Mouse (Mus musculus): ENCODE results near the gene Myo10. TPM values are rescaled to one million over a fixed set of nuclear protein-coding genes. Genes with fewer than 3 reads are reported as not detected.

The Myo10 gene
- polyA plus RNA-seq, 1 experiment from 2014 or later, result 72.8 TPM

DNA sequence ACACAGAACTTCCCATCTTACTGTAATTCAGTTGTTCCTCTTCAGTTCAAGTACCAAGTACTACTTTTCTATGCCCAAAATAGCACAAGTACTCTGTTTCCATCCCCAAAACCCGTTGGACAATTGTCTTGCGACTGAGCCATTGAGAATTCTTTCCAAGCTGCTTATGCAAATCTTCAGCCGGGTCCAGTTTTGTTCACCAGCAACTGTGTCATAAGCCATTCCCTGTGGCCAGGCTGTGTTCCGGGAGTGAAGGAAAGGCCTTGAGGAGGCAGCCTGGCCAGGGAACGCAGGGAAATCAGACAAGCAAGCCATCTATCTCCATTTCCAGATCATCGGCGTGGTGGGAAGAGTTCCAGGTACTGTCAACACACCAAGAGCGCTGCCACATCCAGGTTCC, 34.4 kb upstream of the Myo10 start:
- no peaks in the 10 kb centered on the region for H3K27me3 ChIP-seq (ENCODE audit: control insufficient read depth, insufficient read depth, low read length)
- H3K36me3 ChIP-seq (ENCODE audit: control insufficient read depth, insufficient read depth, low read length), result no peaks in the 10 kb centered on the region
- no peak overlapping the region for H3K9ac ChIP-seq (ENCODE audit: low read length)
- ATAC-seq (ENCODE audit: low FRiP score) (no peak), DNase-seq (ENCODE audit: low spot score, missing footprints) (no peak)
- H3K4me1 ChIP-seq (ENCODE audit: control insufficient read depth, insufficient read depth, low read length), result no peaks in the 10 kb centered on the region
- H3K9me3 ChIP-seq (ENCODE audit: control insufficient read depth, low read length), result no peaks in the 10 kb centered on the region
- H3K27ac ChIP-seq (ENCODE audit: low read depth, low read length), result no peak overlapping the region
- H3K4me3 ChIP-seq (ENCODE audit: low read depth, low read length), result no peak overlapping the region
- WGBS, result 73% methylated on average over 8 of the region's 8 CpGs
- no peak overlapping the region for H3K4me2 ChIP-seq

DNA sequence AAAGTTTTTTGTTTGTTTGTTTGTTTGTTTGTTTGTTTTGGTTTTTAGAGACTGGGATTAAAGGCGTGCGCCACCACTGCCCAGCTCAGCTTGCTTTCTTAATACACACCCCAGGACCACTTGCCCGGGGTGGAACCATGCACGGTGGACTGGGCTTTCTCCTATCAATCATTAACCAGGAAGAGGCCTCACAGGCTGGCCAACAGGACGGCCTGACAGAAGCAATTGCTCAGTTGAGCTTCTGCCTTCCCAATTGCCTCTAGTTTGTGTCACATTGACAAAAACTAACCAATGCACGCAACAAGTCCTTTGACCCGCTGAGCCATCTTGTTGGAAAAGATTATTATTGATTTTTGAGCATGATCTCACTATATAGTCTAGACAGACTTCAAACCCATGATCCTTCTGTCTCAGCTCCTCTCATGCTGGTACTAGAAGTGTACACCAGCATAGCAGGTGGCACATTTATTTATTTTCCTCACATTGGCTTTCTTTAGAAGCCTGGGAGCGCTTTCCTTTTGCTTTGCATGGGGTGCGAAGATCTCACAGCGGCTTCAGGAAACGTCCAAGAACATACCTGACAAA, 32.9 kb upstream of the Myo10 start:
- DNase-seq (ENCODE audit: low spot score, missing footprints) (no peak), ATAC-seq (ENCODE audit: low FRiP score) (no peak)
- Histone ChIP-seq H3K36me3 (ENCODE audit: control insufficient read depth, insufficient read depth, low read length) (no peaks in the 10 kb centered on the region), H3K4me3 (ENCODE audit: low read depth, low read length) (no peak overlapping the region), H3K4me2 (no peak overlapping the region), H3K27me3 (ENCODE audit: control insufficient read depth, insufficient read depth, low read length) (no peaks in the 10 kb centered on the region), H3K4me1 (ENCODE audit: control insufficient read depth, insufficient read depth, low read length) (no peaks in the 10 kb centered on the region), H3K27ac (ENCODE audit: low read depth, low read length) (no peak overlapping the region), H3K9ac (ENCODE audit: low read length) (no peak overlapping the region), H3K9me3 (ENCODE audit: control insufficient read depth, low read length) (no peaks in the 10 kb centered on the region)
- 85% methylated on average over 11 of the region's 11 CpGs for WGBS

DNA sequence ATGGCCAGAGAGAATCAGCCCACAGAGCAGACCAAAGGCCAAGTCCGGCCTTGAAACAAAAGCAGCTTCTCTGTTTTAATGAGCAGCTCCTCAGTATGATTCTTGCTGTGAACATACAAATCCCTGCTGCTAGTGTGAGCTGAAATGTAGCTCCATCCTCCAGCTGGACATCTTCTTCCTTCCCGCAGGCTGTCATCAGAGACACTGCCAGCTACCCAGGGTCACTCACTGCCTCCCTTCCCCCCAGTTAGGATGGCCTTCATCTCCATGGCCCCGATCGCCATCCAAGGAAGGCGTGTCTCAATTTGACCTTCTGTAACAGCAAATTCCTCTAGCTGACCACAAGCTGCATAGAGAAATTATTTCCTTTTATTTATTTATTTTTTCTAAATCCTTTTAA, 32.4 kb upstream of the Myo10 start:
- no peaks in the 10 kb centered on the region for H3K36me3 ChIP-seq (ENCODE audit: control insufficient read depth, insufficient read depth, low read length)
- 83% methylated on average over 5 of the region's 5 CpGs for WGBS

DNA sequence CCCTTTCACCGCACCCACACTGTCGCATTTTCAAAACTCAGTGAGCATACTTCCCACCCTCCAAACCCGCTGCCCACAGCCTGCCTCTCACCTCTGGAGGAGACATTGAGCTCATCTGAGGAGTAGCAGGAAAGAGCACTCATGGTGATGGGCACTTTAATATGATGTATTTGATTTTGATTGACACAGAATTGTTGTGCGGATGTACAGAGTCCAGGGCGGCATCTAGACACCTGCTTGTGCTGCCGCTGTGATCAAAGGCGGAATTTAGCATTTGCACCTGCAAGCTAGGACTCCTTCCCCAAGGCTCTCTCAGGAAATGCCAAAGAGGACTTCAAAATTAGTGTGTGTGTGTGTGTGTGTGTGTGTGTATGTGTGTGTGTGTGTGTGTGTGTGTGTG, 31.4 kb upstream of the Myo10 start:
- no peak overlapping the region for H3K4me3 ChIP-seq (ENCODE audit: low read depth, low read length)
- H3K27ac ChIP-seq (ENCODE audit: low read depth, low read length), result no peak overlapping the region
- H3K9ac ChIP-seq (ENCODE audit: low read length), result no peak overlapping the region
- no peaks in the 10 kb centered on the region for H3K36me3 ChIP-seq (ENCODE audit: control insufficient read depth, insufficient read depth, low read length)
- no peaks in the 10 kb centered on the region for H3K4me1 ChIP-seq (ENCODE audit: control insufficient read depth, insufficient read depth, low read length)
- H3K4me2 ChIP-seq, result no peak overlapping the region
- no peak for ATAC-seq (ENCODE audit: low FRiP score)
- WGBS, result 88% methylated on average over 7 of the region's 7 CpGs
- H3K9me3 ChIP-seq (ENCODE audit: control insufficient read depth, low read length), result no peaks in the 10 kb centered on the region
- H3K27me3 ChIP-seq (ENCODE audit: control insufficient read depth, insufficient read depth, low read length), result no peaks in the 10 kb centered on the region
- DNase-seq (ENCODE audit: low spot score, missing footprints), result no peak

More for the DNA sequence above, 32.4 kb upstream of the Myo10 start:
- Histone ChIP-seq H3K27me3 (ENCODE audit: control insufficient read depth, insufficient read depth, low read length) (no peaks in the 10 kb centered on the region), H3K4me1 (ENCODE audit: control insufficient read depth, insufficient read depth, low read length) (no peaks in the 10 kb centered on the region), H3K4me3 (ENCODE audit: low read depth, low read length) (no peak overlapping the region), H3K9me3 (ENCODE audit: control insufficient read depth, low read length) (no peaks in the 10 kb centered on the region), H3K27ac (ENCODE audit: low read depth, low read length) (no peak overlapping the region), H3K9ac (ENCODE audit: low read length) (no peak overlapping the region), H3K4me2 (no peak overlapping the region)
- DNase-seq (ENCODE audit: low spot score, missing footprints), result no peak
- no peak for ATAC-seq (ENCODE audit: low FRiP score)

DNA sequence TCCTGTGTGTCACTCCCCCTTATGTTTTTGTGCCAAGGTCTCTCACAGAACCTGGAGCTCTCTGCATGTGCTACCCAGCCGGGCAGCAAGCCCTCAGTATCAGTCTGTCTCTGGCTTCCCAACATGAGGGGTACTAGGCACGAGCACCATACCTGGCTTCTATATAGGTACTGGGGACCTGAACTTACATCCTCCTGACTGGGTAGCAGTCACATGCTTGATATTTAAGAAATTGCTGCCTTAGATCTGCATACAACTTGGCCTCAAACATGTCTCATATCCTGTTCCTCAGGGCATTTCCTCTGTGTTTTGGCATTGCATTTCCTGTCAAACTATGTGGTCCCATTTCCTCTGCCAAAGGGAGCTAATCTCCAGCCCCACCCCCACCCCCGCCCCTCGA, 30.4 kb upstream of the Myo10 start:
- H3K9me3 ChIP-seq (ENCODE audit: control insufficient read depth, low read length), result no peaks in the 10 kb centered on the region
- WGBS, result 77% methylated on average over 4 of the region's 4 CpGs
- no peaks in the 10 kb centered on the region for H3K27me3 ChIP-seq (ENCODE audit: control insufficient read depth, insufficient read depth, low read length)
- no peak overlapping the region for H3K4me3 ChIP-seq (ENCODE audit: low read depth, low read length)
- no peak overlapping the region for H3K4me2 ChIP-seq
- no peak for ATAC-seq (ENCODE audit: low FRiP score)
- H3K4me1 ChIP-seq (ENCODE audit: control insufficient read depth, insufficient read depth, low read length), result no peaks in the 10 kb centered on the region
- no peak overlapping the region for H3K27ac ChIP-seq (ENCODE audit: low read depth, low read length)
- no peak overlapping the region for H3K9ac ChIP-seq (ENCODE audit: low read length)
- H3K36me3 ChIP-seq (ENCODE audit: control insufficient read depth, insufficient read depth, low read length), result no peaks in the 10 kb centered on the region
- no peak for DNase-seq (ENCODE audit: low spot score, missing footprints)

DNA sequence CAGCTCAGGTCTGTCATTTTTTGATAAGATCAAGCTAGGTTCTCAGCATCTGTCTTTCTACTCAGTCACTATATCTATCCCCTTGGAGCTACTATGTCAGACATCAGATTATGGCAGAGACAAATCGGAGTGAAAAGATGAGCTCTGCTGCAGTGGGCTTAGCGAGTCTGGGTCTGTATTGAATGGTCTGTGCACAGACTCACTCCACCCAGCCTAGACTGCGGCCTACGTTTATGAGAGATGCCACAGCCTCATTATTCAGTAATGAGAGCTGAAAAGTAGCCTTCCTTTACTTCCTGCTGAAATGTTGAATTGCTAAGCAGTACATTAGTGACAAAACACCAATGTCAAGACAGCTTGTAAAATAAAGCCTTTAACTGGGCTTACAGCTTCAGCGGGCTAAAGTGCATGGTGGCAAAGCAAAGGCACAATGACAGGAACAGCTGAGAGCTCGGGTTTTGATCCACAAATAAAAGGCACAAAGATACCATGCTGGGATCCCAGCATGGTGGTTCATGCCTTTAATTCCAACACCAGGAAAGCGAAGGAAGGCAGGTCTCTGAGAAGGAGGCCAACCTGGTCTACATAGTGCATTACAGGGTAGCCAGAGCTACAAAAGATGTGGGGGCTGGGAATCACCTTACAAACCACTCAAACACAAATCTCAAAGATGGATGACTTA, 28.7 kb upstream of the Myo10 start:
- 36% methylated on average over 7 of the region's 7 CpGs for WGBS
- Histone ChIP-seq H3K4me3 (ENCODE audit: low read depth, low read length) (no peak overlapping the region), H3K9ac (ENCODE audit: low read length) (no peak overlapping the region), H3K4me2 (no peak overlapping the region), H3K4me1 (ENCODE audit: control insufficient read depth, insufficient read depth, low read length) (no peaks in the 10 kb centered on the region), H3K27ac (ENCODE audit: low read depth, low read length) (no peak overlapping the region), H3K36me3 (ENCODE audit: control insufficient read depth, insufficient read depth, low read length) (no peaks in the 10 kb centered on the region), H3K9me3 (ENCODE audit: control insufficient read depth, low read length) (no peaks in the 10 kb centered on the region), H3K27me3 (ENCODE audit: control insufficient read depth, insufficient read depth, low read length) (no peaks in the 10 kb centered on the region)
- DNase-seq (ENCODE audit: low spot score, missing footprints) (no peak), ATAC-seq (ENCODE audit: low FRiP score) (no peak)

DNA sequence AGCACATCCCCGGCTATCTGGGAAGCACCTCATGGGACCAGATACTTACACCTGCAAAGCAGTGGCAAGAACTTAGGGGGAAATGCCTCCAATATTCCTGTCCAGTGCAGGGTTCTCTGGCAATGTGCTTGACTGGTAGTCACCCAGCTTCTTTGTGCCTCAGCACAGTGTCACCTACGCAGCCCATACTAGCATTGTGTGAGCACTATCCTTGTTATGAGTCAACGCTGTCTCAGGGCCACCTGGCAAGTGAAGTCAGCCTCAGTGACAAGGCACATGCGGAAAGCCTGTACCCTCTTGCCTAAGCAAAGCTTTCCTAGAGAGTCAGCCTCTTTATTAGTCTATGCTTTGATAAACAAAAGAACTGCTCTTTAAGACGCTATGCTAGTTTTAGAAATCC, 24.0 kb upstream of the Myo10 start:
- H3K36me3 ChIP-seq (ENCODE audit: control insufficient read depth, insufficient read depth, low read length), result no peaks in the 10 kb centered on the region
- H3K9ac ChIP-seq (ENCODE audit: low read length), result no peak overlapping the region
- H3K9me3 ChIP-seq (ENCODE audit: control insufficient read depth, low read length), result no peaks in the 10 kb centered on the region
- H3K4me3 ChIP-seq (ENCODE audit: low read depth, low read length), result no peak overlapping the region
- H3K27ac ChIP-seq (ENCODE audit: low read depth, low read length), result no peak overlapping the region
- no peak for ATAC-seq (ENCODE audit: low FRiP score)
- no peak for DNase-seq (ENCODE audit: low spot score, missing footprints)
- no peaks in the 10 kb centered on the region for H3K4me1 ChIP-seq (ENCODE audit: control insufficient read depth, insufficient read depth, low read length)
- 90% methylated on average over 5 of the region's 5 CpGs for WGBS
- no peak overlapping the region for H3K4me2 ChIP-seq
- H3K27me3 ChIP-seq (ENCODE audit: control insufficient read depth, insufficient read depth, low read length), result no peaks in the 10 kb centered on the region

DNA sequence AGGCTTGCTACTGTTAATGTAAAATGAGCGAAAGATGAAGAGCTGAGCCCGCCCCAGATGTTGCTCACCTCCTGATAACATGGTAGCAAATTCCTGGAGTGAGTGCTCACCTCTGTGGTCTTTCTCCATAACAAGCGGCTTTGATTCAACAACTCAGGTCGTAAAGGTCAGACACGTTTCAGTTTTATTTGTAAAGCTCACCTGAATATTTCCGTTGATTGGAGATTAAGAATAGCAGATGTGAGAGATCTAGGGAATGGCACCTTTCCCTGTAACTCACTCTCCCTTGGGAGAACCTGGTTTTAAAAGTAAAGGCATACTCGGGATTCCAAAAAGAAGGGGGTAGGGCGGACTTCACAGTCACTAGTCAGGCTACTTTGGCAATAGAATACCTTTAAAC, 20.0 kb upstream of the Myo10 start:
- ATAC-seq (ENCODE audit: low FRiP score), result no peak
- Histone ChIP-seq H3K9me3 (ENCODE audit: control insufficient read depth, low read length) (no peaks in the 10 kb centered on the region), H3K4me2 (no peak overlapping the region), H3K9ac (ENCODE audit: low read length) (no peak overlapping the region), H3K27me3 (ENCODE audit: control insufficient read depth, insufficient read depth, low read length) (no peaks in the 10 kb centered on the region), H3K4me1 (ENCODE audit: control insufficient read depth, insufficient read depth, low read length) (no peaks in the 10 kb centered on the region), H3K36me3 (ENCODE audit: control insufficient read depth, insufficient read depth, low read length) (no peaks in the 10 kb centered on the region), H3K4me3 (ENCODE audit: low read depth, low read length) (no peak overlapping the region), H3K27ac (ENCODE audit: low read depth, low read length) (no peak overlapping the region)
- 86% methylated on average over 8 of the region's 8 CpGs for WGBS
- DNase-seq (ENCODE audit: low spot score, missing footprints), result no peak

DNA sequence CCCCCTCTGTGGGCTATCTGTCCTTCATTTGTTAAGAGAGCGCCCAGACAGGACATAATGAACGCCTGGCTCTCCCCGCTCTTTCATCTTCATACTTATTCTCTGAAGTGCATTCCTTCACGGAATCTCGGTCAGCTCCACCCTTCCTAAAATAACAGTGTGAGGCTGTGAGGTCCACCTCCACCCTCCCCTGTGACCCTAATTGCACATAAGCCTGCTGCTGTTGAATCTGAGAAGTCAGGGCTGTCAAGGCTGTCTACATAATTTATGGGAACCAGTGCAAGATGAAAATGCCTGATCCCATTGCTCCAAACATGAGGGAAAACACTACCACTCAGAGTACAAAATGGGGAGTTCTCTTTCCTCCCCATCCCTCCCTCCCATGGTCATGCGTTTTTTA, 19.0 kb upstream of the Myo10 start:
- Histone ChIP-seq H3K36me3 (ENCODE audit: control insufficient read depth, insufficient read depth, low read length) (no peaks in the 10 kb centered on the region), H3K4me1 (ENCODE audit: control insufficient read depth, insufficient read depth, low read length) (no peaks in the 10 kb centered on the region), H3K9ac (ENCODE audit: low read length) (no peak overlapping the region), H3K4me3 (ENCODE audit: low read depth, low read length) (no peak overlapping the region), H3K9me3 (ENCODE audit: control insufficient read depth, low read length) (no peaks in the 10 kb centered on the region), H3K4me2 (no peak overlapping the region), H3K27me3 (ENCODE audit: control insufficient read depth, insufficient read depth, low read length) (no peaks in the 10 kb centered on the region), H3K27ac (ENCODE audit: low read depth, low read length) (no peak overlapping the region)
- no peak for ATAC-seq (ENCODE audit: low FRiP score)
- DNase-seq (ENCODE audit: low spot score, missing footprints), result no peak
- WGBS, result 79% methylated on average over 6 of the region's 6 CpGs

Data from midbrain, embryonic 11.5 days (tissue).